Mouse (Mus musculus) liver, embryonic 15.5 days (tissue): ENCODE results near the gene Hs3st2. TPM values are rescaled to one million over a fixed set of nuclear protein-coding genes. Genes with fewer than 3 reads are reported as not detected.

Experiments used
- ATAC-seq: fragments of 200-750 bp; cut with Nextera tagmentation; 2 replicates; pipeline ENCODE4 v1.8.0; 2017; ENCODE audit warnings: moderate number of reproducible peaks, mild to moderate bottlenecking, moderate library complexity; ENCODE audit not compliant: insufficient read depth
- H3K27ac ChIP-seq: fragments of 300-500 bp; sonication (generic); replicated peaks from 2 replicates; pipeline ENCODE4 v1.5.1; 2015; ENCODE audit warnings: mild to moderate bottlenecking, inconsistent platforms
- H3K27me3 ChIP-seq: fragments of 300-500 bp; sonication (generic); 2 replicates; pipeline ENCODE4 v1.6.1; 2015; ENCODE audit warnings: mild to moderate bottlenecking, inconsistent platforms
- H3K36me3 ChIP-seq: fragments of 300-500 bp; sonication (generic); replicated peaks from 2 replicates; pipeline ENCODE4 v1.6.1; 2015; ENCODE audit warnings: moderate library complexity, mild to moderate bottlenecking, inconsistent platforms
- H3K4me1 ChIP-seq: fragments of 300-500 bp; sonication (generic); replicated peaks from 2 replicates; pipeline ENCODE4 v1.6.1; 2015; ENCODE audit warnings: inconsistent platforms
- H3K4me2 ChIP-seq: fragments of 300-500 bp; sonication (generic); 2 replicates; pipeline ENCODE4 v1.6.1; 2015; ENCODE audit warnings: moderate library complexity, mild to moderate bottlenecking, inconsistent platforms
- H3K4me3 ChIP-seq: fragments of 300-500 bp; sonication (generic); replicated peaks from 2 replicates; pipeline ENCODE4 v1.5.1; 2015; ENCODE audit warnings: mild to moderate bottlenecking, inconsistent platforms
- H3K9ac ChIP-seq: fragments of 300-500 bp; sonication (generic); 2 replicates; pipeline ENCODE4 v1.6.1; 2015; ENCODE audit warnings: moderate library complexity, mild to moderate bottlenecking, inconsistent platforms
- H3K9me3 ChIP-seq: fragments of 300-500 bp; sonication (generic); replicated peaks from 2 replicates; pipeline ENCODE4 v1.6.1; 2016; ENCODE audit warnings: inconsistent platforms
- WGBS: fragments of 180-500 bp; shearing (Covaris S2); methylation state at CpG from one replicate; pipeline ENCODE4 v1.1.7; 2015; ENCODE audit warnings: mixed read lengths; ENCODE audit not compliant: insufficient replicate concordance; 5-methylcytosine and 5-hydroxymethylcytosine counted together
- polyA plus RNA-seq: library from polyadenylated mRNA; unstranded; fragments of >200 nt; fragmentation: Nextera tagmentation; extraction: Ambion mirVana; gene quantifications from 2 replicates; pipeline ENCODE4 v1.2.1, GENCODE M21; 2015

Gene Hs3st2
- polyA plus RNA-seq, 1 experiment from 2014 or later = not detected

DNA sequence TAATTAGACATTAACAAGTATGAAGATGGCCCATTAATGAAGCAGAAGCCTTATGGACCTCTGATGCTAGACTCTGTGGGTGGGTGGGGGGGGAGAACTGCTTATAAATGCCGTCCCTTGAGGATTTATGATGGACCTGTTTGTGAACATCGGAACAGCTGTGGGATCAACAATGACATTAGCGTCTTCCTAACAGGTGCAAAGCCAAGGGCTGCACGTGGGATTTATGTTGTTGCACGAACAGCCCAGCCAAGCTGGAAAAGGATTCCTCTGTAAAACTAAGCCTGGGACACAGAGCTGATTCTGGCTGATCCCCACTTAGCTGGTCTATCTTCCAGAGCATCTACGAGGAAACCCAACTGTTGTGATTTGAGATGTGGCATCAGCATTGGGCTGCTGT lies 69.0 kb downstream of the Hs3st2 start:
- Histone ChIP-seq H3K9ac (no peak overlapping the region), H3K9me3 (no peaks in the 10 kb centered on the region), H3K4me1 (no peaks in the 10 kb centered on the region), H3K27ac (no peak overlapping the region), H3K36me3 (no peaks in the 10 kb centered on the region), H3K27me3 (no peaks in the 10 kb centered on the region), H3K4me3 (no peak overlapping the region), H3K4me2 (no peak overlapping the region)
- no peak for ATAC-seq
- WGBS = 65% methylated on average over 6 of the region's 6 CpGs

DNA sequence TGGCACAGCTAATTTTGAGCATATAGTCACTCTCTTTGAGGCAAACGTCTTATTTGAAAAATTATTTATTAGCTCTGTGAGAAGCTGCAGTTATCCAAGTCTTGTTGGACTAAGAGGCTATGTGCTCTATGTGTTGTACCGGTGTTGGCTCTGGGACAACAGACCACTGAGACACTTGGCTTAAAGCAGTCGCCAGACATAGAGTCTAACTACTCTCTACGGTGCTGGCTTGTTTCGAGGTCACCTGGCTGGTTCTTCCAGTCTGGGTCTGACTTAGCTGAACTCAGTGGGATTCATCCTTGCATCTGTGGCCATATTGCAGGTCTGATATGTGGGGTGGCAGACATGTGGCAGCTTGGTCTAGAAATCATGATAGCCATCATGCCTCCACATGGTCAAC lies 72.8 kb downstream of the Hs3st2 start:
- WGBS = 63% methylated on average over 5 of the region's 5 CpGs

DNA sequence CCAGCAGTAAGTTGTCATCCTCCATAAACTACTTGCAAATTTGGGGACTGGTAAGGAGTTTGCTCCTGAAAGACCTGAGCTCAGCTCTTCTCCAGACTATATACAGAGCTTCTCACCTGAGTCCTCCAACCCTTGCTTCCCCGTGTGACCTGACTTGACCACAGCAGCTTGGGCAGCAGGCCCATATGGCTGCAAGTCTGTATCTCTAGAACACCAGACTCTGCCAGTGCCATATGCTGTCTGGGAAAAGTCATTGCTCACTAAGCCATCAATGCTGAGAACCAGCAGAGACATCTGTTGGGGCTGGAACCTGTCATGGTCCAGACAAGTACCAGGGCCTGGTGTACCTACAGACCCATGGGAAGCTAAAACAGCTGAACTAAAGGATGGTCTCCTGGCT lies 73.5 kb downstream of the Hs3st2 start:
- no peak for ATAC-seq
- no peaks in the 10 kb centered on the region for H3K36me3 ChIP-seq
- H3K9me3 ChIP-seq = no peaks in the 10 kb centered on the region
- WGBS = 63% methylated on average over 1 of the region's 1 CpGs
- no peak overlapping the region for H3K4me2 ChIP-seq
- H3K27ac ChIP-seq = no peak overlapping the region
- no peak overlapping the region for H3K4me3 ChIP-seq
- H3K4me1 ChIP-seq = no peaks in the 10 kb centered on the region
- no peaks in the 10 kb centered on the region for H3K27me3 ChIP-seq
- no peak overlapping the region for H3K9ac ChIP-seq

More for the DNA sequence above, 72.8 kb downstream of the Hs3st2 start:
- no peak overlapping the region for H3K9ac ChIP-seq
- no peaks in the 10 kb centered on the region for H3K27me3 ChIP-seq
- H3K4me3 ChIP-seq = no peak overlapping the region
- no peaks in the 10 kb centered on the region for H3K4me1 ChIP-seq
- no peak overlapping the region for H3K4me2 ChIP-seq
- H3K36me3 ChIP-seq = no peaks in the 10 kb centered on the region
- ATAC-seq = no peak
- H3K9me3 ChIP-seq = no peaks in the 10 kb centered on the region
- no peak overlapping the region for H3K27ac ChIP-seq

DNA sequence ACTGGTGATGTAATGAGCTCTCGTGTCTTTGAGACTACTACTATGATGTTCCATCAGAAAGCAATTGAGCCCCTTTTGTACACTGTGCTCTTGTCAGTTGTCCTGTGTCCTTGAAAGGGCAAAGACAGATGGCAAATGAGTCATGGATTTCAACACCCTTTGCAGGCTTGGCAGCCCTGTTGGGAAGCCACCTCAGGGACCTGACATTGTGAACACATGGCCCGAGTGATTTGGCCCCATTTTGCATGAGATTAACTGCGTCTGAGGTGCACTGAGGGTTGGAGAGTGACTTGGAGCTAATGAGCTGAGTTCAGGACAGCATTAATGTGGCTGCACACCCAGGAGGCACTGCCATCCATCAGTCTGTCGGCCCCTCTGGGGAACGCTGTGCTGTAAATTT lies 74.7 kb downstream of the Hs3st2 start:
- Histone ChIP-seq H3K4me1 (no peaks in the 10 kb centered on the region), H3K9ac (no peak overlapping the region), H3K27me3 (no peaks in the 10 kb centered on the region), H3K36me3 (no peaks in the 10 kb centered on the region), H3K27ac (no peak overlapping the region), H3K9me3 (no peaks in the 10 kb centered on the region), H3K4me2 (no peak overlapping the region), H3K4me3 (no peak overlapping the region)
- no peak for ATAC-seq
- 65% methylated on average over 5 of the region's 5 CpGs for WGBS

DNA sequence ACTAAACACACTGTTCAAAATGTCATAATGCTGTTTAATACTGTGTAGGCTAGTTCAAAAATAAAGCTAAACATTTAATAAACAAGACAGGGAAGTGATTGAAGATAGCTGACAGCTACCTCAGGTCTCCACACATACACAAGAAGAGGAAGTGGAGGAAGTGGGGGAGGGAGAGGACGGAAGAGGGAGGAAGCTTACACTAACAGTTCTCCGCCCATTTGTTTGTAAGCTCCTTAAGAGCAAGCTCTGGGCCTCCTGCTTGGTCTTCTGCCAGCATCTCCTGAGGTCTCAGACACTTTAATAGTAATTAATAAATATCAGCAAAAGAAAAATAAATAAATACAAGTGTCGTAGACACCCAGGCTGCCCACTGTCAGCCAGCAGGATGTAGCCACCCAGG lies 77.8 kb downstream of the Hs3st2 start:
- Histone ChIP-seq H3K27me3 (no peaks in the 10 kb centered on the region), H3K4me3 (no peak overlapping the region), H3K4me1 (no peaks in the 10 kb centered on the region), H3K4me2 (no peak overlapping the region), H3K36me3 (no peaks in the 10 kb centered on the region), H3K27ac (no peak overlapping the region), H3K9ac (no peak overlapping the region), H3K9me3 (no peaks in the 10 kb centered on the region)
- whole genome bisulfite sequencing = 16% methylated on average over 3 of the region's 3 CpGs
- ATAC-seq = no peak

DNA sequence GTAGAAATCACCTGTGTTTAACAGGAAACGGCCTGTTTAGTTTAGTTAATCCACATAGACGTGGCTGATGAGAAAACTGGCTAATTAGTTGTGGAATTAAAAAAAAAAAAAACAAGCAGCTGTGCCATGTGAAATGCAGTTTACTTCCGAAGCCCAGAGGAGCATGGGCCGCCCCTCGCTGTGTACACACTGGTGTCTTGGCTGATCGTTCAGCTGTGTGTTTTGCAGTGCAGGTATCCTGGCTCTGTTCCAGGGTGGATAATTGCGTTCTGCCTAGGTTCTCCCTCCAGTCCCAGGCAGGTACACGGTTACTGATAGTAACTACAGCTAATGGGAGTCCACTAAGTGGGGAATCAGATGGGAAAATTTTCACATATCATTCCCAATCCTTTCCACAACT lies 86.6 kb downstream of the Hs3st2 start:
- Histone ChIP-seq H3K27me3 (no peaks in the 10 kb centered on the region), H3K4me2 (no peak overlapping the region), H3K4me3 (no peak overlapping the region), H3K4me1 (no peaks in the 10 kb centered on the region), H3K9me3 (no peaks in the 10 kb centered on the region), H3K36me3 (no peaks in the 10 kb centered on the region), H3K9ac (no peak overlapping the region), H3K27ac (no peak overlapping the region)
- ATAC-seq = no peak
- 52% methylated on average over 8 of the region's 8 CpGs for WGBS

DNA sequence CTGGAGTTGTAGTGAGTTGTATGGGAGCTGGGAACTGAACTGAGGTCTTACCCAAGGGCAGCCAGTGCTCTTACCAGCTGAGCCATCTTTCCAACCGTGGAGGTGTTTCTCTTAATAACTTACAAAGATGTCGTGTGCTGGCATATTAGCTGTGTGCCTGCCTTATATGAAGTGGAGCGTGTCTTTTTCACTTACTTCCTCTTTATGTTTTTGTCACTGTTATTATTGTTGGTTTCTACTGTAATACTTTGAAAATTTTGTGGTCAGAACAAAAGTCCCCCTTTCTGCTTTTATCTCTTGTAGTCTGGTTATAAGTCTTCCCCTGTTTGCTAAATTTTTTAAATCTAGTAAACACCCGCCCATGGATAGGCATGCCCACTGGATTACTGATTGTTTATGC lies 88.4 kb downstream of the Hs3st2 start:
- ATAC-seq = no peak
- Histone ChIP-seq H3K4me2 (no peak overlapping the region), H3K9me3 (no peaks in the 10 kb centered on the region), H3K36me3 (no peaks in the 10 kb centered on the region), H3K27me3 (no peaks in the 10 kb centered on the region), H3K9ac (no peak overlapping the region), H3K4me1 (no peaks in the 10 kb centered on the region), H3K27ac (no peak overlapping the region), H3K4me3 (no peak overlapping the region)
- WGBS = 54% methylated on average over 4 of the region's 4 CpGs

DNA sequence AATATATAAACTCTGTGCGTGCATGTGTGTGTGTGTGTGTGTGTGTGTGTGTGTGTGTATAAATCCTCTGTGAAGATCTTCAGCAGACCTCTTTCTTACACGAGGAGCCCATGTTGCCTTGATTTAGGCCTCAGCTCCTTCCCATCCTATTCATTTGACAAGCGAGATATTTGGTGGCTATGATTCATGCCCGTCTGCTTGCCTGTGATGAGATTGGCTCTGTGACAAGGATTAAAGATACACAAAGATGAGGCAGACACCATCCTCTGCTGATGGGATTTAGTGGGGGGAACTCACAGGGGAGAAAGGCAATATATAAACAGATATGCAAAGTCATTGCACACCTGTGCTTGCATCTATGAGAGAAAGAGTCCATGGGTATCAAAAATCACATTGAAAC lies 92.9 kb downstream of the Hs3st2 start:
- 54% methylated on average over 4 of the region's 4 CpGs for WGBS
- ATAC-seq = no peak
- no peak overlapping the region for H3K4me2 ChIP-seq

DNA sequence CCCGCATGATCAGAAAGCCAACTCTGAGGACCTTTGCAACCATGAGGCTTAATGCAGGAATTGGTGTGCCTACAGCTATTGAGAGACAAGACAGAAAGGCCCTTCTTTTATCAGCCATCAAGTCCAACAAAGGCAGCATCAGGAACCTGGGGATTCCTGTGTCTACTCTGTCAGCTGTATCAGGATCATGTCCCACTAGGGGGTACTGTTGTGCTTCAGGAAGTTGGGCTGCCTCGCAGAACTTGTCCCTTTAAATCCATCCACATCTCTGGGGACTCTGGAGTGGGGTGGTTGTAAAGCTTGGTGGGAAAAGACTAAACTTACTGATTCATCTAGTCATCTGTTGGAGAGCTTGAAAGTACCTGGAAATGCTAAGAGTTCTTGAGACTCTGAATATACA lies 93.6 kb downstream of the Hs3st2 start:
- Histone ChIP-seq H3K4me2 (no peak overlapping the region), H3K27ac (no peak overlapping the region), H3K4me1 (no peaks in the 10 kb centered on the region), H3K27me3 (no peaks in the 10 kb centered on the region), H3K9ac (no peak overlapping the region), H3K36me3 (no peaks in the 10 kb centered on the region), H3K9me3 (no peaks in the 10 kb centered on the region), H3K4me3 (no peak overlapping the region)
- 56% methylated on average over 2 of the region's 2 CpGs for WGBS
- no peak for ATAC-seq

More for the DNA sequence above, 92.9 kb downstream of the Hs3st2 start:
- Histone ChIP-seq H3K27ac (no peak overlapping the region), H3K4me1 (no peaks in the 10 kb centered on the region), H3K36me3 (no peaks in the 10 kb centered on the region), H3K9me3 (no peaks in the 10 kb centered on the region), H3K4me3 (no peak overlapping the region), H3K9ac (no peak overlapping the region), H3K27me3 (no peaks in the 10 kb centered on the region)

DNA sequence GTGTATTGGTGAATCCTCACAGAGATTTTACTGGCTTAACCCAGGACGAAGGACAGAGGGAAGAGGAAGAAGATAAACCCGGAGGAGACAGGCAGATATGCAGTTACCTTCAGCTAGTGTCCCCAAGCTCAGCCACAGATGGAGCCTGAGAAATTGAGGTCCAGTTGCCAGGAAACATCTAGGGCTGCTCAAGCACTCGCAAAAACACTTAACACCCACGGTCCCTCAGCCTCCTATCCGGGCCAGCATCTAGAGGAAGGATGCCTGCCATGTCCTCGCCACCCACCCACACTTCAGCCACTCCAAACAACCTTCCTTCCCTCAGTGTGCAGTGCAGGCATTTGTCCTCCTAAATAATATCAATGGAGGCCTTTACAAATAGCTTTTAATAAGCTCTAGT lies 95.6 kb downstream of the Hs3st2 start:
- ATAC-seq = no peak
- Histone ChIP-seq H3K9me3 (no peaks in the 10 kb centered on the region), H3K4me1 (no peaks in the 10 kb centered on the region), H3K9ac (no peak overlapping the region), H3K4me3 (no peak overlapping the region), H3K4me2 (no peak overlapping the region), H3K27me3 (no peaks in the 10 kb centered on the region), H3K27ac (no peak overlapping the region), H3K36me3 (no peaks in the 10 kb centered on the region)
- 58% methylated on average over 6 of the region's 6 CpGs for WGBS

DNA sequence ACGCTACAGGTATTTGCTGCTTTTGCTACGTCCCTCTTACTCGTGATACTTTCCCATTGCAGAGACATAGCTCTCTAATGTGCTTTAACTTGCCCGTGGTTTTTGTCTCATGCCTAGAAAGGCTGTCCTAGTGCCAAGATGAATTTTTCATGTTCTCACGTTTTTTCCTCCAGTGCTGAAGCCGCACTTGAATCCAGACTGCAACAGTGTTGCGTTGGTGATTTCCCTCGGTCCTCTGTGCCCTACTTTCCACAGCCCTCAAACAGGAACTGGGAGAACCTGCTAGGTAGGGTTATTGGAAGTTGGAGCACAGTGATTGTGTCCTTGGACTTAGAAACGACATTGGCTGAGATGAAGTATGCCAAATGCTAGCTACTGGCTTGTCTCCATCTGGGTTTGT lies 97.7 kb downstream of the Hs3st2 start:
- H3K9ac ChIP-seq = no peak overlapping the region

DNA sequence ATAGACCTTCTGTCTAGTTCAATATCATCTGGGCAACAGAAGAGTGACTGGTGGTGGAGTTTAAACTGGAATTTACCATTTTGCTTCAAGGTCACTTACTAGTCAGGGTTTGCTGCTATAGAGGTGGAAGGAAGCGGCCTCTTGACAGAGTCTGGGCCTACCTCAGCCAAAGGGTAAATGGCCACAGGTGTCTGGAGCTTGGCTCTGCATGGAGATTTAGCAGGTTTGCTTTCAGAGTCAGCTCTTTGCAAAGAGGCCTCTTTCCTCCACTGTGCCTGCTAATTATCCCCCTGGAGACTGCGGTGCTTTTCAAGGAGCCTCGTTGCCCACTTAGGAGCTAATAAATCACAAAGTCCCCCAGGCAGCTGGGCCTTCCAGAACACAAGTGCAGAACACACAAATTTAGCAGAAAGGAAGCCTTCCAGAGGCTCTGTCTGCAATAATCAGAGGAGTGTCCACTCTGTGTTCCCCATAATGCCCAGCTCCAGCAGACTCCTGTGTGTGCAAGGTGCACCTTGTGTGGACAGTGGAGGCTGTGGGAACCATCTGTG lies 99.9 kb downstream of the Hs3st2 start:
- H3K27ac ChIP-seq = no peak overlapping the region
- WGBS = 58% methylated on average over 3 of the region's 3 CpGs
- no peaks in the 10 kb centered on the region for H3K36me3 ChIP-seq
- ATAC-seq = no peak
- H3K9me3 ChIP-seq = no peaks in the 10 kb centered on the region
- no peak overlapping the region for H3K4me2 ChIP-seq
- no peaks in the 10 kb centered on the region for H3K4me1 ChIP-seq
- H3K27me3 ChIP-seq = no peaks in the 10 kb centered on the region
- no peak overlapping the region for H3K9ac ChIP-seq
- no peak overlapping the region for H3K4me3 ChIP-seq

More for the DNA sequence above, 97.7 kb downstream of the Hs3st2 start:
- H3K9me3 ChIP-seq = no peaks in the 10 kb centered on the region
- H3K4me3 ChIP-seq = no peak overlapping the region
- H3K27me3 ChIP-seq = no peaks in the 10 kb centered on the region
- no peaks in the 10 kb centered on the region for H3K36me3 ChIP-seq
- no peaks in the 10 kb centered on the region for H3K4me1 ChIP-seq
- no peak overlapping the region for H3K27ac ChIP-seq
- ATAC-seq = no peak
- no peak overlapping the region for H3K4me2 ChIP-seq
- 59% methylated on average over 9 of the region's 9 CpGs for WGBS
